Mouse (Mus musculus) ES-Bruce4 (cell line): ENCODE data around the gene Mfap1a. TPM values are rescaled to one million over a fixed set of nuclear protein-coding genes. Genes with fewer than 3 reads are reported as not detected.
"Not testable (repeated sequence)": the region's sequence is repeated elsewhere in the genome, so short reads cannot be mapped to it uniquely, and the experiment has no call there.

Source experiments
- H3K27ac ChIP-seq: 2 replicates; pipeline ENCODE4 v1.5.1; 2012; ENCODE audit warnings: low read length, inconsistent platforms; ENCODE audit not compliant: insufficient read depth
- H3K27me3 ChIP-seq: 2 replicates; pipeline ENCODE4 v1.6.1; 2012; ENCODE audit warnings: mild to moderate bottlenecking, low read length, inconsistent platforms; ENCODE audit not compliant: control insufficient read depth, poor library complexity, insufficient read depth, severe bottlenecking
- H3K36me3 ChIP-seq: 2 replicates; pipeline ENCODE4 v1.6.1; 2012; ENCODE audit warnings: inconsistent platforms, mild to moderate bottlenecking, low read length, moderate library complexity; ENCODE audit not compliant: control insufficient read depth, poor library complexity, insufficient read depth, severe bottlenecking
- H3K4me1 ChIP-seq: one replicate; pipeline ENCODE4 v1.8.1; 2011; ENCODE audit warnings: low read length; ENCODE audit not compliant: control insufficient read depth, insufficient read depth
- H3K4me3 ChIP-seq: 2 replicates; pipeline ENCODE4 v1.5.1; 2011; ENCODE audit warnings: low read depth, mild to moderate bottlenecking, low read length
- H3K9ac ChIP-seq: 2 replicates; pipeline ENCODE4 v1.6.1; 2012; ENCODE audit warnings: low read depth, mild to moderate bottlenecking, inconsistent platforms; ENCODE audit not compliant: poor library complexity, severe bottlenecking
- H3K9me3 ChIP-seq: replicated peaks from 2 replicates; pipeline ENCODE4 v1.6.1; 2012; ENCODE audit warnings: mild to moderate bottlenecking, low read length, inconsistent platforms; ENCODE audit not compliant: control insufficient read depth, poor library complexity, insufficient read depth, severe bottlenecking
- CTCF ChIP-seq: IDR thresholded peaks from one replicate; pipeline ENCODE4 v1.8.1; 2011; ENCODE audit warnings: low read depth, low read length
- EP300 ChIP-seq: IDR thresholded peaks from 2 replicates; pipeline ENCODE4 v1.6.1; 2011; ENCODE audit warnings: low read depth, low read length; ENCODE audit not compliant: insufficient read depth
- POLR2A ChIP-seq: IDR thresholded peaks from one replicate; pipeline ENCODE4 v1.8.1; 2011; ENCODE audit warnings: low read length; ENCODE audit not compliant: insufficient read depth
- polyA plus RNA-seq: library from polyadenylated mRNA; stranded (reverse); fragments of >200 nt; gene quantifications from 2 replicates; pipeline ENCODE4 v1.2.4, GENCODE M21; 2011; ENCODE audit warnings: low read depth; ENCODE audit not compliant: missing spikeins, insufficient read depth, insufficient read length

Mfap1a gene
- polyA plus RNA-seq, 1 experiment: 22.0 TPM

- Histone ChIP-seq H3K9me3 (no peaks in the 10 kb centered on the region), H3K36me3 (peaks cover 11% of the 10 kb centered on the region), H3K27me3 (no peaks in the 10 kb centered on the region), H3K4me1 (no peaks in the 10 kb centered on the region), H3K9ac (peak overlapping the region; percentile 20), H3K4me3 (peak overlapping the region; percentile 45), H3K27ac (peak overlapping the region; percentile 29; the same call in 1 of the 2 replicates)
- TF ChIP-seq POLR2A: no peak
- no peak for TF ChIP-seq EP300
- TF ChIP-seq CTCF: no peak
Measured at GRCm38 (mm10) chr2:121509584-121509983, 3.1 kb upstream of the Mfap1a start.

GRCm38 (mm10) chr2:121507951-121508330 is 1.5 kb upstream of the Mfap1a start:
- H3K9me3 ChIP-seq: no peaks in the 10 kb centered on the region
- H3K36me3 ChIP-seq: peaks cover 11% of the 10 kb centered on the region
- no peaks in the 10 kb centered on the region for H3K4me1 ChIP-seq
- H3K27ac ChIP-seq: no peak overlapping the region
- TF ChIP-seq POLR2A (no peak), CTCF (no peak), EP300 (no peak)
- no peaks in the 10 kb centered on the region for H3K27me3 ChIP-seq
- no peak overlapping the region for H3K4me3 ChIP-seq
- H3K9ac ChIP-seq: peak overlapping the region; percentile 82

- Histone ChIP-seq H3K9ac (peak overlapping the region; percentile 82), H3K27me3 (no peaks in the 10 kb centered on the region), H3K9me3 (no peaks in the 10 kb centered on the region), H3K4me1 (no peaks in the 10 kb centered on the region), H3K36me3 (peaks cover 11% of the 10 kb centered on the region), H3K4me3 (peak overlapping the region; percentile 84), H3K27ac (no peak overlapping the region)
- TF ChIP-seq POLR2A (no peak), EP300 (no peak), CTCF (no peak)
Measured at GRCm38 (mm10) chr2:121507173-121507950, 897 bp upstream of the Mfap1a start.

- not testable (repeated sequence) for H3K9ac ChIP-seq, H3K4me3 ChIP-seq, H3K4me1 ChIP-seq, H3K9me3 ChIP-seq, H3K27ac ChIP-seq, H3K27me3 ChIP-seq, H3K36me3 ChIP-seq
Measured at GRCm38 (mm10) chr2:121501550-121501949, 4.9 kb downstream of the Mfap1a start.

GRCm38 (mm10) chr2:121484403-121484802 is 22.1 kb downstream of the Mfap1a start:
- not testable (repeated sequence) for H3K27ac ChIP-seq, H3K9me3 ChIP-seq, H3K36me3 ChIP-seq, H3K27me3 ChIP-seq, H3K4me3 ChIP-seq, H3K4me1 ChIP-seq, H3K9ac ChIP-seq

GRCm38 (mm10) chr2:121483576-121483975 is 22.9 kb downstream of the Mfap1a start:
- no peak for TF ChIP-seq POLR2A
- TF ChIP-seq CTCF: no peak
- TF ChIP-seq EP300: no peak
- H3K4me1 ChIP-seq: peaks cover 2% of the 10 kb centered on the region
- no peaks in the 10 kb centered on the region for H3K27me3 ChIP-seq

GRCm38 (mm10) chr2:121480916-121481315 is 25.5 kb downstream of the Mfap1a start:
- H3K36me3 ChIP-seq, H3K4me1 ChIP-seq, H3K9ac ChIP-seq, H3K9me3 ChIP-seq, H3K27me3 ChIP-seq, H3K27ac ChIP-seq, H3K4me3 ChIP-seq: not testable (repeated sequence)

More at GRCm38 (mm10) chr2:121483576-121483975, 22.9 kb downstream of the Mfap1a start:
- no peak overlapping the region for H3K27ac ChIP-seq
- no peak overlapping the region for H3K4me3 ChIP-seq
- H3K36me3 ChIP-seq: no peaks in the 10 kb centered on the region
- no peaks in the 10 kb centered on the region for H3K9me3 ChIP-seq
- H3K9ac ChIP-seq: no peak overlapping the region
